Mouse (Mus musculus): Measurements from ENCODE around the gene Piezo1. TPM values are rescaled to one million over a fixed set of nuclear protein-coding genes. Genes with fewer than 3 reads are reported as not detected.

Gene Piezo1
- polyA plus RNA-seq, 1 experiment from 2014 or later: 23.3 TPM

DNA sequence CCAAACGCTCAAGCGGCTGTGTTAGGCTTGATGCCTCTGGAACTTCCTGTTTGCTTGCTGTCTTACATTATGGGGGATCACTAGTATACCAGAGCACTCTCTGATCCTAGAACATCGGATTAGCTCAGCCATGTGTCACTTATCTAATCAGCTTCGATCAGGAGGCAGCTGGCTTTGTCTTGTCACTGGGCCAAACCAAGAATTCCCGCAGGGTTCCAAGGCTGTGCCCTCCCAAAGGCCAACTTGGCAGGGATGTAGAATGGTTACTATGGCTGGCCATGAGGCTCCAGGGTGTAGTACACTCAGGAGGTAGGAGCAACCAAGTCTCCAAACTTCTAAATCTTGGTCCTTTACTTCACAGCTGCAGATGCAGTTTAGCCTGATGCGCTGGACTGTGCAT lies 15.6 kb upstream of the Piezo1 start:
- H3K27ac ChIP-seq (ENCODE audit: low read length): peak overlapping the region; percentile 97
- H3K9me3 ChIP-seq (ENCODE audit: control insufficient read depth, low read length): no peaks in the 10 kb centered on the region
- peak overlapping the region; percentile 80 for H3K9ac ChIP-seq (ENCODE audit: low read length)
- H3K36me3 ChIP-seq (ENCODE audit: control insufficient read depth, insufficient read depth, low read length): peaks cover 7% of the 10 kb centered on the region
- ATAC-seq (ENCODE audit: low read depth): no peak
- peak overlapping the region; percentile 73 for H3K4me2 ChIP-seq (ENCODE audit: low read depth, low read length)
- H3K4me1 ChIP-seq (replicated peaks; ENCODE audit: control insufficient read depth, insufficient read depth, low read length): peaks cover 19% of the 10 kb centered on the region
- H3K4me3 ChIP-seq (ENCODE audit: low read length): peak overlapping the region; percentile 82
- no peaks in the 10 kb centered on the region for H3K27me3 ChIP-seq (ENCODE audit: control insufficient read depth, insufficient read depth, low read depth, low read length)
- 11% methylated on average over 6 of the region's 6 CpGs for WGBS

DNA sequence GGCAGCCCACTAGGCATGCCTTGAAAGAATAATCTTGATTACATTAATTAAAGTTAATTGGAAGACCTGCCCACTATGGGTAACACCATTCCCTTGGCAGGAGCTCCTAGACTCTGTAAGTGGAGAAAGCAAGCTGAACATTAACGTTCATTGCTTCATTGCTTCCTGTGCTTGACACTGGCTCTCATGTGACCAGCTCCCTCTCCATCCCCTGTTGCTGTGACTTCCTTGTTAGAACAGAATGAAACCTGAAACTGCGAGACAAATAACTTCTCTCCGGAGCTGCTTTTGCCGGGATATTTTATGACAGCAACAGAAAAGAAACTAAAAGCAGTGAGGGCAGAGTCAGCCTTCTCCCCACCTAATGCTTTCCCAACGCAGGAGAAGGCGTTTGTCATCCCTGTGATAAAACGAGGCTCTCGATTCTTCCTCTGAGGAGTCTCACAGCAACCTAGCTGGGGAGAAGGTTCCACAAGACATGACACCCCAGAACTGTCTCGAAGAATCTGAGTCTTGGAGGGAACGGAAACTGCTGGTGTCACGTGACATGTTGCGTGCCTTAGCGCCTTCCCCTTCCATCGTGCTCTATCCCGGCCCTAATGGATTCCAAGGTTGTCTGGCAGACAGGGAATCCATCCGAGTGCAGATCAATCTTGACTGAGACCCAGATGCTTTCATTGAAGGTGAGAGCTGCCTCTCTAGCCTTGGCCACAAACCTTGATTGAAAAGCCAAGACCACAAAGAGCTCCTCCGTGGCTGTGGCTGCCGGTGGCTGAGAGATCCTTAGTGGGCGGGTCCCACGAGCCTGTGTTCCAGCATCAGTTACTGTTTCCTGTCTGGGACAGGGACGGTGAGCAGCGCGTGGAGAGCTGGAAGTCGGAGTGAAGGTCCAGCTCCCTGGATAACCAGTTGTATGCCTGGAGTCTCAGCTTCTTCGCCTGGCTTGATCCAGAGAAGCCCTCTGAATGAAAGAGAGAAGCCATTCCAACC lies 13.5 kb upstream of the Piezo1 start:
- Histone ChIP-seq H3K36me3 (ENCODE audit: control insufficient read depth, insufficient read depth, low read length) (no peaks in the 10 kb centered on the region), H3K4me2 (ENCODE audit: low read depth, low read length) (no peak overlapping the region), H3K4me1 (replicated peaks; ENCODE audit: control insufficient read depth, insufficient read depth, low read length) (peaks cover 19% of the 10 kb centered on the region), H3K9me3 (ENCODE audit: control insufficient read depth, low read length) (no peaks in the 10 kb centered on the region), H3K27me3 (ENCODE audit: control insufficient read depth, insufficient read depth, low read depth, low read length) (no peaks in the 10 kb centered on the region), H3K27ac (ENCODE audit: low read length) (no peak overlapping the region), H3K4me3 (ENCODE audit: low read length) (no peak overlapping the region), H3K9ac (ENCODE audit: low read length) (no peak overlapping the region)
- WGBS: 74% methylated on average over 25 of the region's 25 CpGs
- ATAC-seq (ENCODE audit: low read depth): no peak

DNA sequence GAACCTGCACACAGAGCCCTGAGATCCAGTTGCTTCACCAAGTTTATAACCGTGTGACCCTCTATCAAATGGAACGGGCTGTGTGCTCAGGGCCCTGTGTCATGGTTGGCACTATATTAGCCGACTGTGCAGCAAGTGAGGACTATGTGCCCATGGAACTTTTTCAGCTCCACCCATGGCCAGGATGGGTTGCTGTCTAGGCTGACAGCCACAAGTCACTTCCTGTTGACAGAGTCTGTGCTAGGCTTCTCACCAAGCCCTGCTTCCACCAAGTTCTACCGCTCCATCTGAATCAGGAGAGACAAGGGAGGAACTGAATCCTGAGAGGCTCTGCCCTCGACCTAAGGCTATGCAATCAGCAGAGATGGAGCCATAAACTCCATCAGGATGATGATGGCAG lies 10.1 kb upstream of the Piezo1 start:
- Histone ChIP-seq H3K4me1 (replicated peaks; ENCODE audit: control insufficient read depth, insufficient read depth, low read length) (peaks cover 22% of the 10 kb centered on the region), H3K9me3 (ENCODE audit: control insufficient read depth, low read length) (no peaks in the 10 kb centered on the region), H3K27ac (ENCODE audit: low read length) (no peak overlapping the region), H3K36me3 (ENCODE audit: control insufficient read depth, insufficient read depth, low read length) (no peaks in the 10 kb centered on the region), H3K27me3 (ENCODE audit: control insufficient read depth, insufficient read depth, low read depth, low read length) (no peaks in the 10 kb centered on the region), H3K4me2 (ENCODE audit: low read depth, low read length) (no peak overlapping the region), H3K9ac (ENCODE audit: low read length) (no peak overlapping the region), H3K4me3 (ENCODE audit: low read length) (no peak overlapping the region)
- no peak for ATAC-seq (ENCODE audit: low read depth)
- WGBS: 78% methylated on average over 5 of the region's 5 CpGs

DNA sequence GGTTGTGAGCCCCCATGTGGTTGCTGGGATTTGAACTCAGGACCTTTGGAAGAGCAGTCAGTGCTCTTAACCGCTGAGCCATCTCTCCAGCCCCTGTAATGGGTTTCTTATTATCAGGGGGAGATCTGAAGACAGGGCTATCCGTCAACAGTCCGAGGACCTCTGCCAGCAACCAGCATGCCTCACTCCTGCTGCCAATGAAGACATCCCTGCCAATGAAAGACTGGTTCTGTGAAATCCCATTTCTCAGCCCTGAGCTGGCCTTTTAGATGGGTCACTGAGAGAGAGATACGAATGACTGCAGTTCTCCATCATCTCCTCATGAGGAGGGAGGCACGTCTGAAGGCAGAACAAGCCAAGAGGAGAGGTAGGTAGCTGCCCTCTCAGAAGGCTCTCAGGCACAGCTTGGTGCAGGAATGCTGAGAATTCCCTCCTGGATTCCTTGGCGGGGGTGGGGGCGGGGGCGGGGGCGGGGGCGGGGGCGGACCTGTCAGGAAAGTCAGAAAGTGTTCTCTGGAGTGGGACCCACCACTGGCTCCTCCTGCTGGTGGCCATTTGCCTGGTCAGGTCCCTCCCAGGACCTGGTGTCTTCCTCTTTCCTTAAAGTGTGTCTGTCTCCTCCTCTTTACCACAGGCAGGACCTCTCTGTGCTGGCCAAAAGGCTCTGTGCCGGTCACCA lies 7.7 kb upstream of the Piezo1 start:
- H3K9ac ChIP-seq (ENCODE audit: low read length): no peak overlapping the region
- peak overlapping the region; percentile 71 for H3K27ac ChIP-seq (ENCODE audit: low read length)
- WGBS: 13% methylated on average over 12 of the region's 12 CpGs
- no peaks in the 10 kb centered on the region for H3K27me3 ChIP-seq (ENCODE audit: control insufficient read depth, insufficient read depth, low read depth, low read length)
- H3K9me3 ChIP-seq (ENCODE audit: control insufficient read depth, low read length): no peaks in the 10 kb centered on the region
- peaks cover 27% of the 10 kb centered on the region for H3K4me1 ChIP-seq (replicated peaks; ENCODE audit: control insufficient read depth, insufficient read depth, low read length)
- no peak overlapping the region for H3K4me2 ChIP-seq (ENCODE audit: low read depth, low read length)
- ATAC-seq (ENCODE audit: low read depth): peak; percentile 63
- H3K4me3 ChIP-seq (ENCODE audit: low read length): no peak overlapping the region
- no peaks in the 10 kb centered on the region for H3K36me3 ChIP-seq (ENCODE audit: control insufficient read depth, insufficient read depth, low read length)

DNA sequence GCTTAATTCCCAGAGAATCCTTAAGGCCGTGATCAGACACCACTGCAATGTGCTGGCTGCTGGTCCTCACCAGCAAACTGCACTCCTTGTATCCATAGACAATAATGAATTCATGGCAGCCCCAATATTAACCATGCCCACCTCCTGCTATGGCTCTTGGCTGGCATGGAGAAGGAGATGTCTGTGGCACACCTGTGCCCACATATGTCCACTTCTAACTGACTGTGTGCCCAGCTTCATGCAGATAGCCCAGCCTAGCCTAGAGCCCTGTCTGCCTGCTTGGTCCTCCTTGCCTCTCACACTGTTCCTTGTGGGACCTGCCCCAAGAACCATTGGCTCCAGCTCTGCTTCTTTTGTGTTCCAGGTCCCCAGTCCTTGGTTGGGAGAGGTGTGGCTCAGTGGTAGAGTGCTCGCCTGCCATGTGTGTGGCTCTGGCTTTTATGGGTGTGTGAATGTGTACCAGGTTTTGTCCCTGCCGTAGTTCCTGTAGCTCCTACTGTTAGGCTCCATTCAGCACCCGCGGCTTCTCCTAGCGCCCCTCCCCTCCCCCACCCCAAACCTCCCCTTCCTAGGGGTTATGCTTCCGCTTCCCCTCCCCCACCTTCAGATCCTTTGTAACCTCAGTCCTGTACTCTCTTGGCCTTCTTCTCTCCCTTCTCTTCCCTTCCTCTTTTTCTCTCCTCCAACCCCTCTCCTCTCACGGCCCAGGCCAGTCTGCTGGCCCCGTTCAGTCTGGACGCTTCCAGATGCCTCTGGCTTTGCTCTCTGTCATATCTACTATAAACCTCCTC lies 6.3 kb upstream of the Piezo1 start:
- WGBS: 37% methylated on average over 10 of the region's 10 CpGs
- no peak for ATAC-seq (ENCODE audit: low read depth)

DNA sequence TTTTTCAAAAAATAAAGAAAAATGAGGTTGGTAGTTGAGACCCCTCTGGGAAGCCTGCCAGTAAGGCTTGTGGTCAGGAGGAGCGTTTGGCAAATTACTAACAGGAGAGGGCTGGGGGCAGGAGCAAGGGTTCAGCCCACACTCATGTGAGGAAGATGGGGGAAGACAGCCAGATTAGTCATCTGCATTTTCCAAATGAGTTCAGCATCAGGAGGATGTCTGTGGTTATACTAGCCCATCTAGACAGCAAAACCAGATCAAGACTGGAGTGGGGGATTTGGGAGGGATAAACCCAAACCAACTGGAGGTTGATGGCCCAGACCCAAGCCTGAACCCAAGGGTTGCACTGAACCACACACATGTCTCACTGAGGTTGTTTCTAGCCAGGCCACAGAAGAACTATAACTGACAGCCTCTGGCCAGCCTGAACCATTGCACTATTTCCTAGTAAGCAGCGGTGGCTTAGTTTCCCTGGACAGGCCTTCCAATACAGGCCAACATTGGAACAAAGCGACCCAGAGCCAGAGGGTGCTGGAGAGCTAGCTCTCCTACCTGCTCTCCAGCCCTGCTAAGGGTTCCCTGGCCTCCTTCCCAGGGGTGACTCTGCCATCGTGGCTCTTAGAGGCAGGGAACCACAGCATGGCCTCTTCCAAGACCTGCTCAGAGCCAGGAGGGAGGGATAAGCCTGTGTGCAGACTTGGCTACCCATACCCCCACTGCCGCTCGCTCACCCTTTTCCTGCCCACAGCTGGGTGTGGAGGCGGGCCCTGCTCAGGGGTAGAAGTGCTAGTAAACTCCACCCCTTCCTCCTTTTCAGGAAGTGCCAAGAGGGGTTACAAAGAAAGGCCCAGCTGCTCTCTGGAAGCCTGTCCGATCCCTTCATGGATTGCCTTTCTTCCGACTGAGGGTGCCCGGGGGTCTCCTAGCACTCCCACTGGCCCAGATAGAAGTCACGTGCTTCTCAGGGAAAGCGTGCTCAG lies 5.2 kb upstream of the Piezo1 start:
- Histone ChIP-seq H3K4me1 (replicated peaks; ENCODE audit: control insufficient read depth, insufficient read depth, low read length) (peaks cover 27% of the 10 kb centered on the region), H3K27ac (ENCODE audit: low read length) (peak overlapping the region; percentile 91), H3K36me3 (ENCODE audit: control insufficient read depth, insufficient read depth, low read length) (no peaks in the 10 kb centered on the region), H3K9me3 (ENCODE audit: control insufficient read depth, low read length) (no peaks in the 10 kb centered on the region), H3K4me3 (ENCODE audit: low read length) (peak overlapping the region; percentile 29), H3K9ac (ENCODE audit: low read length) (peak overlapping the region; percentile 65), H3K27me3 (ENCODE audit: control insufficient read depth, insufficient read depth, low read depth, low read length) (no peaks in the 10 kb centered on the region), H3K4me2 (ENCODE audit: low read depth, low read length) (peak overlapping the region; percentile 39)
- peak; percentile 84 for ATAC-seq (ENCODE audit: low read depth)
- WGBS: 45% methylated on average over 12 of the region's 12 CpGs

More for the DNA sequence above, 6.3 kb upstream of the Piezo1 start:
- no peaks in the 10 kb centered on the region for H3K27me3 ChIP-seq (ENCODE audit: control insufficient read depth, insufficient read depth, low read depth, low read length)
- no peaks in the 10 kb centered on the region for H3K9me3 ChIP-seq (ENCODE audit: control insufficient read depth, low read length)
- H3K36me3 ChIP-seq (ENCODE audit: control insufficient read depth, insufficient read depth, low read length): no peaks in the 10 kb centered on the region
- H3K4me2 ChIP-seq (ENCODE audit: low read depth, low read length): peak overlapping the region; percentile 39
- peaks cover 27% of the 10 kb centered on the region for H3K4me1 ChIP-seq (replicated peaks; ENCODE audit: control insufficient read depth, insufficient read depth, low read length)
- no peak overlapping the region for H3K4me3 ChIP-seq (ENCODE audit: low read length)
- peak overlapping the region; percentile 65 for H3K9ac ChIP-seq (ENCODE audit: low read length)
- H3K27ac ChIP-seq (ENCODE audit: low read length): peak overlapping the region; percentile 91

DNA sequence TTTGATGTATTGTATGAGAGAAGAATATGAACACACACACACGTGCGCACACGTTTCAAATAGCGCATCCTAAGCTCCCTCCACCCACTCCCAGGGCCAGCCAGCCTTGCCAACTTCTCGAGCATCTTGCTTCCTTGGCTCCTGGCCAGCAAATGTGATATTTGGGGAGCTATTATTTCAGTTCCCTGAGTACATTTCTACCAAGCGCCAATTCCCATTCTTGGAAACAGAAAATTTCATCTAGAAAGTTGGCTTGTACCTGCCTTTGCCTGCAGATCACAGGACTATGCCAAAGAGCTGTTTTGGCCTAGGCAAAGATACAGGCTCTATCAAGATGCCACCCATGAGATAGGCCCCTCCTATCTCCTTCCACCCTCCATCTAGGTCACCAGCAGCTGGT lies 3.7 kb upstream of the Piezo1 start:
- 59% methylated on average over 6 of the region's 6 CpGs for WGBS
- no peak for ATAC-seq (ENCODE audit: low read depth)

DNA sequence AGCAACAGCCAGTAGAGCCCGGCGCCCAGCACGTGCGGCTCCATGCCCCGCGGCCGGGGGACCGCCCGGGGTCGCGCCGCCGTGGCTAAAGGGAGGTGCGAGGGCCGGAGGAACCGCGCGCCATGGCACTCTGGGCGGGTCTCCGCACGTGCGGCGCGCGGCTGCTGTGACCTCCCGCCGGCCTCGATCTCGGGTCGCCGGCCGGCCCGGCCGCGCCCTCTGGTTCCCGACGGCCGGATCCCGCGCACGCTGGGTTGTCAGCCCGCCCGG lies 199 bp downstream of the Piezo1 start:
- Histone ChIP-seq H3K4me3 (ENCODE audit: low read length) (peak overlapping the region; percentile 81), H3K4me2 (ENCODE audit: low read depth, low read length) (peak overlapping the region; percentile 81), H3K36me3 (ENCODE audit: control insufficient read depth, insufficient read depth, low read length) (no peaks in the 10 kb centered on the region), H3K27me3 (ENCODE audit: control insufficient read depth, insufficient read depth, low read depth, low read length) (no peaks in the 10 kb centered on the region), H3K4me1 (replicated peaks; ENCODE audit: control insufficient read depth, insufficient read depth, low read length) (peaks cover 42% of the 10 kb centered on the region), H3K9ac (ENCODE audit: low read length) (peak overlapping the region; percentile 97), H3K9me3 (ENCODE audit: control insufficient read depth, low read length) (no peaks in the 10 kb centered on the region), H3K27ac (ENCODE audit: low read length) (peak overlapping the region; percentile 89)
- peak; percentile 53 for ATAC-seq (ENCODE audit: low read depth)
- WGBS: 0% methylated on average over 29 of the region's 43 CpGs

More for the DNA sequence above, 3.7 kb upstream of the Piezo1 start:
- no peaks in the 10 kb centered on the region for H3K27me3 ChIP-seq (ENCODE audit: control insufficient read depth, insufficient read depth, low read depth, low read length)
- H3K4me1 ChIP-seq (replicated peaks; ENCODE audit: control insufficient read depth, insufficient read depth, low read length): peaks cover 31% of the 10 kb centered on the region
- no peak overlapping the region for H3K4me2 ChIP-seq (ENCODE audit: low read depth, low read length)
- H3K9ac ChIP-seq (ENCODE audit: low read length): 0 out of 2 replicates have a peak overlapping the region, but pooled peaks have one; percentile 2
- H3K4me3 ChIP-seq (ENCODE audit: low read length): no peak overlapping the region
- no peaks in the 10 kb centered on the region for H3K9me3 ChIP-seq (ENCODE audit: control insufficient read depth, low read length)
- H3K27ac ChIP-seq (ENCODE audit: low read length): no peak overlapping the region
- no peaks in the 10 kb centered on the region for H3K36me3 ChIP-seq (ENCODE audit: control insufficient read depth, insufficient read depth, low read length)

All from lung, embryonic 16.5 days (tissue).